Mouse (Mus musculus): ENCODE measurements at regions not wholly inside any gene's neighbourhood (a gene's known extent, or its start where the extent isn't known, plus 50 kb on each side); places are given as distances from the start of the nearest gene placed in this dataset.

DNA sequence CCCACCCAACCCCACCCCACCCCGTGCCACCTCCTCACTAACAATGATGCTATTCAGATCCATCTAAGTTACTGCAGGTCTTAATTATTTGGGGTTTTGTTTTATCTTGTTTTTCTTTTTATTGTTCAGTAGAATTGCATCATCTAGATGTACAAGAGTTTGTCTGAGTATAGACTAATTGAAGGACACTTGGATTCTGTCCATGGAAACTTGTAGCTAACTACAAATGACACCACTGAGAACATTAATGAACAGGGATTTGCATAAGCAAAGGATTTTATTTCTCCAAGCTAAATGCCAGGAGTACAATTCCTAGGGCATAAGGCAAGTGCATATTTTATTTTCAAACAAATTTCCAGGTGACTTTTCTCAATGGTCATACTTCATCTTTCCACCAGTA, 318.4 kb upstream of the Slc7a11 start:
- no peak for DNase-seq

DNA sequence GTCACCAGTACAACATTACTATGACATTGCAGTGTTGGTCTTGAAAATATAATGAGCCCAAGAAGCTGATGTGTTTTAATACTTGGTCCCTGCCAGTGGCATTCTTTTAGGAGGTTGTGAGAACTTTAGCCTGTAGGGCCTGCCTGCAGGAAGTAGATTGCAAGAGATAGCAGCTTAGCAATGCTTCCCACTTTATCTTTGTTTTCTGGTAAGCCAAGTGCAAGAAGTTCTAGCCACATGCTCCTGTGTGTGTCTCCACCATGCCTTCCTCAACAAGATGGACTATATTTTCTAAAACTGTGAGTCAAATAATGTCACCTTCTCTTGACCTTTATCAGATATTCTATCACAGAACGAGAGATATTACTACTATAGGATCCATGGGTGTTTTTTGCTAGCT, 314.7 kb upstream of the Slc7a11 start:
- DNase-seq = no peak

- DNase-seq = no peak
These were observed 293.8 kb upstream of the Slc7a11 start for GRCm38 (mm10) chr3:50737173-50737572.

DNA sequence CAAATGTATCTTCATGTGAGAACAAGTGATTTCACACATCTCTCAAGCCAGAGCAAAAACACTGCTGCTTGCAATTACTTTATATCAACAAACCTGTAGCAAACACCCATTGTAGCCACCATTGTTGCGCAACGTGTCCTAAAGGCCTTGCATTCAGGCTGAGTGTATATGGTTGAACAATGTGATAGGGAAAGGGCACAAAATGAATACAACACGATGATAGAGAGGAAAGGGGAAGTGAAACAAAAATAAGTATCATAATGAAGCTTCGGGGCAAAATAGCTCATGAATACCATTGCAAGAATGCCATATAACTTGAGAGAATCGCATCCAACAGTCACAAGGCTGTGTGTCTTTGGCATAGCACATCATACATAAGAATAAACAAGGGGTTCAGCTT, 275.6 kb upstream of the Slc7a11 start:
- no peak for DNase-seq

DNA sequence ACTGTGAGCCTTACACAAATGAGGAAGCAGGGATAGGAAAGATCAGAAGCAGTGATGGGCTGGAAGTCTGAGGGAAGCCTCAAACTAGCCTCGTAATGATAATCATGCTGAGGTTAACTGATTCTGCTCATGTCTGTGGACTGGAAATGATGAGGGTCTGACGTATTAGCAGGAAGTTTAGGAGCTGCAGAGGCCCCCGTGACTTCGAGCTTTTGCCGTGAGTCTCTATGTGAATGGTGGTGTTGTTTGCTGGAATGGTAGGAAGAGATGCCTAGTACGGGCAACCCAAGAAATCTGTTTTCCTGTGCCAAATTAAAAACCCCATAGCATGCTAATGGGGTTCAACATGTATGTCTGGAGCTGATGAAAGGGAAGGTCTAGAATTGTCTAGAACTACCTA, 270.0 kb upstream of the Slc7a11 start:
- no peak for DNase-seq

DNA sequence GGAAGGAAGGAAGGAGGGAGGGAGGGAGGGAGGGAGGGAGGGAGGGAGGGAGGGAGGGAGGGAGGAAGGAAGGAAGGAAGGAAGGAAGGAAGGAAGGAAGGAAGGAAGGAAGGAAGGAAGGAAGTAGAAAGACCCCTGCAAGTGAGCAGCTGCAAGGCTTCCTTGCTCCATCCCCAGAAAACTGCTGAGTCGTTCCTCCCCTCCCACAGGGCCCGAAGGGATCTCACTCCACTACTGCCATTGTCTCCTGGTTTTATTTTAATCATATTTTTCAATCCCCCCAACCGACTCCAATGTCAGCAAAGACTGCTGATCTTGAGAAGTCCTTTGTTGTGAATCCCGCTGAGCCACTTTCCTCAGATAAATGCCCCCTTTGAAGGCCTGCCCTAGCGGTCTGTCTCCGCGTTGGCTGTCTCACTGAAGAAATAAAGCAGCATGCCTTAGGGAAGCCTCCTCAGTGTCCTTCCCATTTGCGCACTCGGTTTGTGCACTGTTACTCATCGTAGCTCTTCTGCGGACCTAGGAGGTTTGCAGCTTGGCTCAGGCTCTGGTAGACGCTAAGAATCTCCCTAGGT, 266.1 kb upstream of the Slc7a11 start:
- DNase-seq = no peak

DNA sequence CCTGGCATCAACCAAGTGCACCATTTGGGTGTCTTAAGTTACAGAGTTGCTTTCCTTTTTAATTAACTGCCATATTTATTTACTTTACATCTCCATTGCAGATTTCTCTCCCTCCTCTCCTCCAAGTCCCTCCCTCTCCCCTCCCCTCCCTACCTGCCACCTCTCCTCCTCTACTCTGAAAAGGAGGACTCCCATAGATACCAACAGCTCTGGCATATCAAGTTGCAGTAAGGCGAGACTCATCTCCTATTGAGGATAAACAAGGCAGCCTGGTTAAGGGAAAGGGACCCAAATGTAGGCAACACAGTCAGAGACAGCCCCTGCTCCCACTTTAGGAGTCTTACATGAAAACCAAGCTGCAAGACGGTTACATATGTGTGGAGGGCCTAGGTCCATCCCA, 263.3 kb upstream of the Slc7a11 start:
- DNase-seq = no peak

DNA sequence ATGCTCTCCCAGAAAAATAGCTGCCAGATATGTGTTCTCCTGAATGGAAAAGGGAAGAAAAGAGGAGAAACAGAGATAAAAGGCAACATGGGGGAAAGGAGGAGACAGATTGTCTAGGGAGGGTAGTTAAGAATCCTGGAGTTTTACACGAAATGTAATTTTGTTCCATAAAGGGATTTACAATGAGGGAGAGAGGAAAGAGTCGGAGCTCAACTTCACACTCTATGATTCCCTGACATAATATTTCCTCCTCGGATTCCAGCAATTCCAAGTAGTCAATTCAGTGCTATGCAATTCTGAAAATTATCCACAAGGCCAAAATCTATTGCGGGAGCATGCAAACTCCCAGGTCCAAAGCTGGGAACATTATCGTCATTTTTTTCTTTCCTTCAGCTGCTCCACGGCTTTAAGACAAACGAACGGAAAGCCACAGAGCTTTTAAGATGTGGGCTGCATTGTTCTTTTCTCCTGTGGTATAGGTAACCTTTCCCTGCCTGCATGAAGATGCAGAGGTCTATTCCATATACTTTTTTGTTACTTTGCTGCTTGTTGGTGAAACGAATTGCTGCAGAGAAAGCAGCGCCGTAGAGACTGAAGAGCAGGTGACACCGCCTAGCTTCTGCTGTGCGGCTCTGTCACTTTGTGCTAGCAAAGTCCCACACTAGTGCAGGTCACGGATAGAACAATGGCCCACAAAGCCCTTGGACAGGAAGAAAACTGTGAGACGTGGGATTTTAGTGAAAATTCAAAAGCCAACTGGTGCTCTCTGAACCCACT, 251.7 kb upstream of the Slc7a11 start:
- no peak for DNase-seq

- no peak for DNase-seq
These were observed 251.1 kb upstream of the Slc7a11 start for GRCm38 (mm10) chr3:50694497-50694896.

- DNase-seq = no peak
These were observed 248.9 kb upstream of the Slc7a11 start for GRCm38 (mm10) chr3:50692306-50692705.

DNA sequence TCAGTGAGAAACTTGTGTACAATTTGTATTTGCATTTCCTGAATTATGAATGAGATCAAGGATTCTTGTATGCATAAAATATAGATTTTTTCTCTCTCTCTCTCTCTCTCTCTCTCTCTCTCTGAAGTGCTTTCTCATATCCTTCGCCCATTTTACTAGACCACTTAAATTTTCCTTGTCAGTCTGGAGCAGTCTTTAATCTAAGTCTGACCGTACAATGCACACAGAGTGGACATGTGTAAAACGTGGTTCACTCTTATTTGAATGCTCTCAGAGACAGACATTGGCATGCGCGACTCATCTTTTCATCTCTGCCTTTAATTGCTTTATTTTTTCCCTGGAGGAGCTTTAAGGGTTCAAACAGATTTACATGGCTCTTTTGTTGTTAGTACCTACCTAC, 247.3 kb upstream of the Slc7a11 start:
- no peak for DNase-seq

DNA sequence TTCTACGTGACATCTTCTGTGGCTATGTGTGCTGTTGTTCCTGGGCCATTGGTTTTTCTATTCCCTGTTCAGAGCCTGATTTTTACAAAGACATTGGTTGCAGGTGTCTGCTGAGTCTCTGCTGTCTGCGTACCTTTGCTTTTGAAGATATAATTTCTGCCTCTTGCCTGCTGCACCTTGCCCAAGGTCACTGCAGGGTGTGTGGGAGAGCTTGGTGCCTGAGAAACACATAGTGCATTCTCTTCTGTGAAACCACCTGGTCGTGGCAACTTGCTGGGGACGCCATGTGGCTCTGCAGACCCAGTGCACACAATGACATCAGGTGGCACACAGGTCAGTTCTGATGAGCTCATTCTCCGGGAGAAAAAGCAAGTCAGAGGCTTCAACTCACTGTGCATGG, 246.0 kb upstream of the Slc7a11 start:
- no peak for DNase-seq

- no peak for DNase-seq
These were observed 244.3 kb upstream of the Slc7a11 start for GRCm38 (mm10) chr3:50687755-50688154.

DNA sequence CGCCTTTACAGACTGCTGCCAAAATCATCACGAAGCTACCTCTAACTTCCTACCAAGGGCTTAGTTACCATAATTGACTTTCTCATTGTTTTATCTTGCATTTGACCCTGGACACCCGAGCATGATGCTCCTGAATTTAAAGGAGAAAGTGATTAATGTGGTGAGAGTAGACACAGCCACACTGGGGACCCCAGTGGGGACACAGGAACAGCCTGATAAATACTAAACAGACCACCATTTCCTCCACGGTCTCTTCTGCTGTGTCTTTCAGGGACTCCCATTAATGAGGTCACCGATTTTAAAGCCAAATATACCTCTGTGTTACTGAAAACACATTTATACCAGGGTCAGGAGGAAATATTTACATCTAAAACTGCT, 235.2 kb upstream of the Slc7a11 start:
- no peak for DNase-seq

- no peak for DNase-seq
These were observed 234.7 kb upstream of the Slc7a11 start for GRCm38 (mm10) chr3:50677953-50678610.

DNA sequence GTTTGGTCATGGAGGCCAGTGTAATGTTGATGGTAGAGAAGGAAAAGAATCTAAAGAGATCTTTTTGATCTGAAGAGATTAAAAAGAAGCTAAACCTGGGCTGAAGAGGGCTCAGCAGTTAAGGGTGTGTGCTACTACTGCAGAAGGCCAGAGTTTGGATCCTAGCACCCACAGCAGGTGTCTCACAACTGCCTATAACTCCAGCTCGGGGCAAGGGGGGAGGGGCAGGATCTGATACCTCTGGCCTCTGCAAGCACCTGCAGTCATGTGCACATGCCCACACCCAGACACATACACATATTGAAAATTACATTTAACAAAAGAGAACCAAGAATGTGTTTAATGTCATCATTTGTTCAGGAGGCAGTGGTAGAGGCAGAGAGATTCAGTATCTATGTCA, 232.4 kb upstream of the Slc7a11 start:
- DNase-seq = no peak

DNA sequence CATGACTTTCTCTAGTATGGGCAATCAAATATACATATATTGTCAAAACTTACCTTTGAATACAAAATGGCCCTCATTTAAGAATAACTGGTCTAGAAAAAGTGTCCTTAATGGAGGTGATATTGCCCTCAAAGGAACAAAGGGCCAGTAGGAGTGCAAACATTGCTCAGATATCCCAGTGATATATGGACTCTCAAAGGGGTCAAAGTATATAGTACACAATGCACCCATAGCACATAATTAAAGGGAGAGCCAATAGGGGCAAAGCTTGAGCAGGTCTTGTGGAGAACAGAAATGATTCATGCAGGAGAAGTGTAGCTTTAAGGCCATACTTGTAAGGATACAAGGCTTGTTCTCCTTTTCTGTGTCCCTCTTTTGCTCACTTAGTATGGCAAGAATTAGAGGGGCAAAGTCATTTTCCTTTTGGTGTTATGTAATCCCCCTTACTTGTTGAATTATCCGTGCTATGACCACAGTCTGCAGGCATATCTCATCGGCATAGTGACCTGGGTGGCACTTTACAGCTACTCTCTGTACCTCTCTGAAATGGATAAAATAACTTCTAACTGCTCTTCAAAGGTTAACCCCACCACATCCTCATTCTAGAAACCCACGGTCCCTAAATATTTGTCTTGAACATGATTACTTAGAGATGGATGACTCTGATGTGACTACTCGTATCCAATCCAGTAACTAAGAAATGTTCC, 231.6 kb upstream of the Slc7a11 start:
- no peak for DNase-seq

- DNase-seq = no peak
These were observed 221.9 kb upstream of the Slc7a11 start for GRCm38 (mm10) chr3:50665316-50665715.

- no peak for DNase-seq
These were observed 217.6 kb upstream of the Slc7a11 start for GRCm38 (mm10) chr3:50660966-50661365.

DNA sequence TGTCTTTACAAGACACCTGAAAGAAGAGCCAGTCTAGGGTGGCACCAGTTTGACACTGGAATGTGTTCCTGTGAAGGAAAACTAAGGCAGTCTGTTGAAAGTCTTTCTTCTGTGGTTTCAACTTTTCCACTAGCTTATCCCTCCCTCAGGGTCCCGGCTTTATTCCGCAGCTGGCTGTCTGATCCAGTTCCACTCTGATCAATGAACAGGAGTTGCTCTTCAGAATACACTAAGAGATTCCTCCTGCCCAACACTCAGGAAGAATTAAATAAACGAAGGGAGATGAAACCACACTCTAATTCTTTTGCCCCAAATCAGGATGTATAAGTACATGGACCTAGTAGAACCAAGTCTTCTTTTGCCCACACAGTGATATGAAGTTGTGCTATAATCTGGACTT, 217.2 kb upstream of the Slc7a11 start:
- no peak for DNase-seq

DNA sequence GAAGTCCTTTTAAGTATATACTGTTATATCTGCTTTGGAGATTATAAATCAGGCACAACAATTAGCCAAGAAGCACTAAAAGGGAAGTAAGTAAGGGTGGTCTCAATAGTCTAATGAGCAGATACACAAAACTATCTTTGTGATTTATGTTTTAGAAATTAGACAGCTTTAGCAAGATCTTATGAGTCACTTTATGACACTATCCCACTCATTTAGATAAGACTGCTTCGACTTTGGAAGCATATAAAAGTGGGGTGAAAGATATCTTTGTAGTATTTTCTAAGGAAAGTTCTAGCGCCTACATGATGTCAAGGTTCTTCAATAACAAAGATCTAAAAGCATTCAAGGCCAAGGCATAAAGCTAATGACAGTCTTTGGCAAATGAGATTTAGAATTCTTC, 214.5 kb upstream of the Slc7a11 start:
- no peak for DNase-seq

DNA sequence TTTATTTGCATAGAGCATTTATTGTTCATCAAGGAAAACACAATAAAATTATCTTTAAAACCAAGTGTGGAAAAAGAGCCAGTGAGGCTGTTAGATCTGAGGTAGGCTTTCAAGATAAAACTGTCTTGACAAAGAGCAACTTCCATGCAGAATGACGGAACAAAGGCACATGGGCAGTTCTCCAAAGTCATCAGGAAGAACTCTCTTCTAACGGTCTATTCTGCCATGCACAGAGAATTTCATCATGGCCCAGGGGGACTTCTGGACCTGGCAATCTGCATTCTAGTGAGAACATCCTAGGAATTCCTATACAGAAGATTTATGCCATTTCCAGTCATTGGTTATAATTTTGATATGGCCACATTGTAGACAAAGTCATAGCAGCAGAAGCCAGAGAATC, 211.0 kb upstream of the Slc7a11 start:
- DNase-seq = no peak

DNA sequence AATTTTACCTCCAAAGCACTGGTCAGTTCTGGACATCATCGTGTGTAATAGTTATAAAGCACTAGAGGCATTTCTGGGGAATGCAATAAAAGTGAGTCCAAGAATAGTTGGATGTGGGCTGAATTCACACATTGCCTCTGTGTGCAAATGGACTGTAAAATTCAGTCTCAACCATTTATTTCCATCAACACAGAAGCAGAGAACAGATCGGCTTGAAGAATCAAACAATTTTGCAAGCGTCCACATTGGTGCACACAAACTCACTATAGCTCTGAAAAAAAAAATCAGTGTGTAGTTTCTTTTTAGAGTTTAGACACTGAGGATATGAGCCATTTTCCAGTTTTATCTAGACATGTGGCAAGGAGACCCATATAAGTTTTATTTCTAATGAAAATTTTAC, 208.9 kb upstream of the Slc7a11 start:
- no peak for DNase-seq

Measured in adrenal gland, postnatal 36 days (tissue).